Mouse (Mus musculus): Measurements from ENCODE around the gene Tbc1d20. TPM values are rescaled to one million over a fixed set of nuclear protein-coding genes. Genes with fewer than 3 reads are reported as not detected.
"Not testable (repeated sequence)": the region's sequence is repeated elsewhere in the genome, so short reads cannot be mapped to it uniquely, and the experiment has no call there.

The Tbc1d20 gene
- 10 to 100 TPM; 26.4 to 27.8 TPM for total RNA-seq (2021)
- long read RNA-seq, experiment 1, transcript Tbc1d20-201 (8 exons, 3,386 nt), result major isoform, 22 of 28 reads
- long read RNA-seq, experiment 1, partial matches to known transcripts, result 2 of 28 reads
- long read RNA-seq, experiment 1, other reads (novel, unspliced or antisense), result 4 of 28 reads
- long read RNA-seq, experiment 2, transcript Tbc1d20-201 (8 exons, 3,386 nt), result major isoform, 19 of 25 reads
- long read RNA-seq, experiment 2, partial matches to known transcripts, result 3 of 25 reads
- long read RNA-seq, experiment 2, other reads (novel, unspliced or antisense), result 3 of 25 reads

DNA sequence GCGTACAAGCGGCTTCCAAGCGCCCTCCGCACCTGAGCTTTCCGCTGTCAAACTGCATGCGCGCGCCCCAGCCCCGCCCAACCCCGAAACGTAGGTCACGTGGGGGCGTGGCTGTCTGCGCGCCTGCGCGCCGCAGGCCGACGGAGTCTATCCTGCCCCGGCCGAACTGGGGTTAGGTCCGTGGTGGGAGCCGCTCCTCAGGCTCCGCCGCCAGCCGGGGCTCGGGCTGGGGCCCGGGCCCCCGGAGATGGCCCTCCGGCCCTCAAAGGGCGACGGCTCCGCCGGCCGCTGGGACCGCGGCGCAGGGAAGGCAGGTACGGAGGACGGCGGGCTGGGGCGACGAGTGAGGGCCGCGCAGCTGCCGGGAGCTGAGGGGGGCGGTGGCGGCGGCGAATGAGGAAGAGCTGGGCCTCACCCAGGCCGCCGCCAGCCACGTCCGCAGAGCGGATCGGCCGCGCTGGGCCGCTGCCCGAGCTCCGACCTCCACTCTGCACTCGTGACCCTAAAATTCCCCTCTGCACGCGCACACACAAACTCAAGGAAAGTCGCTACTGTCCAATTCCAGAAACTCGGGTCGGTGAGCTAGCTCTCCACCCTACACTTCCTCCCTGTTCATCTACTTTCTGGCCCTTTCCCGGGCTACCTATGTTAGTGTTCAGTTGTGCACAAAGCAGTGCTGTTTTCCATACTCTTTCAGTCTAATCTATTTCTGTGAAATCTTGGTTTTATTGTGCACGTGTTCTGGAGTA, at the start of gene Tbc1d20:
TSS of gene Tbc1d20 (plus strand) at position 102 of the 749 bp plus-strand sequence.
- intact Hi-C loops (cut with DNase I), result loop anchor here (5.0 kb wide), 2 partner anchors 38 to 62 kb away; partner anchors contain the start of gene Rbck1
- DNase-seq, result peak; percentile 94
- H3K27ac ChIP-seq, result peak within 1 kb of the TSS; percentile 99

DNA sequence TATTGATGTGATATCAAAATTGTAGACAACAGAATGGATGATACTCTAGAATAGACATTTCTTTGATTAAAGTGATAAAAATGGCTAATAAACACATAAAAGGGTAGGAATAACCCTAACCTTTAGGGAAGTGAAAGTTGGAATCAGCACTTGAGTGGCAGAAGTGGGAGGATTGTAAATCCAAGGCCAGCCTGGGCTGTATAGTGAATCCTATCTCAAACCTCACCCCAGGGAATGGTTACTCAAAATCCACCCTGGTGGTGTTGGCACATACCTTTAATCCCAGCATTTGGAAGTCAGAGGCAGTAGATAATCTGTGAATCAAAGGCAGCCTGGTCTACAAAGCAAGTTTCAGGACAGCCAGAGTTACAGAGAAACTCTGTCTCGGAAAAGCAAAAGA, 46.4 kb upstream of the Tbc1d20 start:
- intact Hi-C loops (cut with DNase I), result no loop called here
- H3K4me3 ChIP-seq, result no peak overlapping the region
- TF ChIP-seq CTCF (IDR thresholded peaks at IDR 0.05), result no peak
- no peak for DNase-seq
- H3K27ac ChIP-seq, result no peak overlapping the region

More for the DNA sequence above, at the start of gene Tbc1d20:
- no peak for TF ChIP-seq CTCF (IDR thresholded peaks at IDR 0.05)
- H3K4me3 ChIP-seq, result peak within 1 kb of the TSS; percentile 99

DNA sequence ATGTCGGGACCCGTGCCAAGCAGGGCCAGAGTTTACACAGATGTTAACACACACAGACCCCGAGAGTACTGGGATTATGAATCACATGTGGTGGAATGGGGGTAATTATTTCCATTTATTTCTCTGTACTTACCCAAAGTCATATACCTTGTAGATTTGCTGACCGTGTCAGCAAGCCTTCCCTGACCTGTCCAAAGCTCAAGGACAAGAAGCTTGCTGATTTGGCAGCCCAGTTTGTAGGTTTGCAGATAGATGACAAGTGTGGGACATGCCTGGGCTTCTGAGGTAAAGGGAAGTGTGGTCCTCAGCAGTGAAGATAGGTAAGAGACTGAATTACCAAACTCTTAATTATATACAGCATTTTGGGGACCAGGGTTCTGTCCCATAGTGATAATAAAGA, 43.1 kb upstream of the Tbc1d20 start:
- intact Hi-C loops (cut with DNase I), result no loop called here
- Histone ChIP-seq H3K27ac (no peak overlapping the region), H3K4me3 (no peak overlapping the region)
- no peak for TF ChIP-seq CTCF (IDR thresholded peaks at IDR 0.05)
- DNase-seq, result no peak

DNA sequence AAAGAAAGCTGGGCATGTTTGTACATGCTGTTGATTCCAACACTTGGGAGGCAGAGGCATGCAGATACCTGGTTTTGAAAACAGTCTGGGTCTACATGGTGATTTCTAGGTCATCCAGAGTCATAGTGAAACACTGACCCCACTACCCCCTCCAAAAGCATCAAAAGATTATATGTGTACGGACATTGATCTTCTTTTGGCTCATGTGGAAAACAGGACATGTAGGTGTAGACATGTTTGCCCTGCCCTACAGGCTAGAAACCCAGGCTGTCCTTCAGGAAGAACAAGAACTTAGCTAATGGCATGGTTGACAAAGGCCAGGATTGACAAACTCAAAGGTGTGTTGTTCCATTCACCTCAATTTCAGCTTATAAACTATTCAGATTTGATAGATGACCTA, 33.9 kb upstream of the Tbc1d20 start:
- TF ChIP-seq CTCF (IDR thresholded peaks at IDR 0.05), result no peak
- no peak overlapping the region for H3K27ac ChIP-seq
- intact Hi-C loops (cut with DNase I), result no loop called here
- DNase-seq, result no peak
- no peak overlapping the region for H3K4me3 ChIP-seq

DNA sequence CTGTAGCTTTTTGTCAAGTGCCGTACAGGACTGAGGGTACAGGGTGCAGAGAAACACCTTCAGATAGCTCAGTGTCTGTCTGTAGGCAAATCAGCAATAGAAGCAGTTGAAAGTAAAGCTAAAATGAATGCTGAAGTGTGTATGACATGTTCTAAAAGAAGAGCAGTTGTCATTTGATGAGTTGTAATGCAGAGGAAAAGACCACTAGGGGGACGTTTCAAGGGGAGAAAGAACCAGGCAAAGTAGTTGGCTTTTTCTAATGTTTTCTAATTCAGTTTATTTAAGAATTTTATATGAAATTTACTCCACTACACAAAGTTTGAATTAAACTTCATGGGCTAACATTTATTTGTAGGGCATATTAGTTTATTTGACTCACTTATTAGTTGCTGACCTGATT, 20.0 kb upstream of the Tbc1d20 start:
- TF ChIP-seq CTCF (IDR thresholded peaks at IDR 0.05), result peak; percentile 34; the same call in 1 of the 2 replicates
- no peak overlapping the region for H3K27ac ChIP-seq
- no peak for DNase-seq
- intact Hi-C loops (cut with DNase I), result no loop called here
- H3K4me3 ChIP-seq, result no peak overlapping the region

DNA sequence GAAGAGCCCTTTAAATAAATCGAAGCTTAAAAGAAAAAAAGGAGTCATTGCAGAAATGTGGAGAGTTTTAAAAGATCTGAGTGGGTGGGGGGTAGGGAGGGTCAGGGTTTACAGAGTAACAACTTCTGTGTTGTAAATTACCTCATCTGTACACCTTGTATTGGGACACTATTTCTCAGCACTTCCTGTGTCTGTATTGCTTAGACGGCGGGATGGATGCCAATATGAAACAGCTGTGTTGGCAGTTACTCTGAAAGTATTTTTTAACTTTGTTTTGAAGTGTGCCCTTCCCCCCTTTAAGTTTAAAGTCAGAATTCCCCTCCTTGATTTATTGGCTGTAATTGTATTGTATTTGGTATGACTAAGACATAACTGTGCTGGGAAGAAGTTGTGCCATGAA, 12.2 kb upstream of the Tbc1d20 start:
- Histone ChIP-seq H3K4me3 (no peak overlapping the region), H3K27ac (no peak overlapping the region)
- DNase-seq, result no peak
- no peak for TF ChIP-seq CTCF (IDR thresholded peaks at IDR 0.05)
- intact Hi-C loops (cut with DNase I), result no loop called here

DNA sequence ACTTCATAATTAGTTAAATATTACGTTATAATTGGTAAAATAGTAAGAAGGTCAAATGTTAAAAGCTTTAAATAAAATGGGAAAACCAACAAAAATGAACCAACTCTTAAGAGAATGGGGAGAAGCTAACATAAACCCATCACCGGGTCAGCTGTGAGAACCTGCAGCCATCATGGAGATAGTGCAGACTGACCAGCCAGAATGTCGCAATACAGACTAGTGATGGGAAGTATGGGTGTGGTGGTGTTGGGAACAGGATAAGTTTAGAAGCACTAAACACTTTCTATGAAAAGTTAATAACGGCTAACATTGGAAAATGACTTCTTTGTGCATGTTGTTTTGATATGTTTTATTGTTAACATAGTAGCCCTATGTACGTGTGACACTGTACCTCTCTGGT, 6.1 kb upstream of the Tbc1d20 start:
- intact Hi-C loops (cut with DNase I), result no loop called here
- no peak for TF ChIP-seq CTCF (IDR thresholded peaks at IDR 0.05)
- no peak overlapping the region for H3K27ac ChIP-seq
- DNase-seq, result no peak
- no peak overlapping the region for H3K4me3 ChIP-seq

DNA sequence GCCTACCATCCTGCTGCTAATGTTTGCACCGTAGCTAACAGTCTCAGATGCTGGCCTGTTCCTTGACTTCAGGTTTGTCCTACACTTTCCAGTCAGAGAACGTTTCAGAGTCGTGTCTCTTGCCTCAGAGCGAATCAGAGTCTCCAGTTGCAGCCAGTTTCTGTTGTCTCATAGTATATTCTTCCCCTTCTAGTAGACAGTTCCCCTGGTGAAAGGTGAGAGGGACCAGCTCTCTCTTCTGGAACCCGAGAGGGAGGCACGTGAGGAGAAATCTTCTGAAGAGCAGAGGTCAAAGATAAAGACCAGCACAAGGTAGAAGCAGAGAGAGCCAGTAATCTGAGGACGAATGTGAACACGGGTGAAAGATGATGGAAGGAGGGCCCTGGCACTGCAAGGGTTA, 5.6 kb upstream of the Tbc1d20 start:
- H3K4me3 ChIP-seq, result no peak overlapping the region
- no peak overlapping the region for H3K27ac ChIP-seq
- intact Hi-C loops (cut with DNase I), result no loop called here
- TF ChIP-seq CTCF (IDR thresholded peaks at IDR 0.05), result no peak
- DNase-seq, result no peak

DNA sequence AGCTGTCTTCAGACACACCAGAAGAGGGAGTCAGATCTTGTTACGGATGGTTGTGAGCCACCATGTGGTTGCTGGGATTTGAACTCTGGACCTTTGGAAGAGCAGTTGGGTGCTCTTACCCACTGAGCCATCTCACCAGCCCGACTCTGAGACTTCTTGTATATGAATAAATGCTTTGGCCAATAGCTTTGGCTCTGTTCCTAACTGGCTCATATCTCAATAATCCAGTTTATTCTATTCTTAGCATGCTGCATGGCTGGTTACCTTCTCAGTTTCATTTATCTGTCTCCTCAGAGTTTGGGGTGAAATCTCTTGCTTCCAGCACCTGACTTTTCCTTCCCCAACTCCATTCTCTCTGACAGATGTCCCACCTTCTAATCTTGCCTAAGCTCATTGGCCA, 4.0 kb upstream of the Tbc1d20 start:
- H3K4me3 ChIP-seq, DNase-seq, H3K27ac ChIP-seq: not testable (repeated sequence)
- intact Hi-C loops (cut with DNase I), result loop anchor here (5.0 kb wide), 2 partner anchors 43 to 57 kb away; partner anchors contain the start of gene Rbck1

DNA sequence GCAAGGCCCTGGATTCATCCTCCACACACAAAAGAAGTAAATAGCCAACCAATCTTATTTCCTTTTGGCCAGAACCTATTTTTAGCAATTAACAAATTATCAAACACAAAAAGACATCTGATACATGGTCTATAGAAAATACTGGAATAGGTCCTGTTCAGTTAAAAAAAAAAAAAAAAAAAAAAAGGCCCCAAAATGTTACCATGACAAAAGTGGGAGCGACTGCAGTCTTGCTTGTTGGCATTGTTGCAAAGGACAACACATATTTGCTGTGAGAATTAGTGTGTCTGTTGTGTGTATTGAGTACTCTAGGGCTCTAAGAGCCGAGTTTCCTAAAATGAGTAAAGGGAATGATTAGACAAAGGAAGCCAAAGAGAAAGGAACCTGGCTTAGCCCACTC, 1.2 kb upstream of the Tbc1d20 start:
- H3K4me3 ChIP-seq, result no peak overlapping the region
- DNase-seq, result no peak
- intact Hi-C loops (cut with DNase I), result loop anchor here (5.0 kb wide), 2 partner anchors 40 to 60 kb away; partner anchors contain the start of gene Rbck1
- TF ChIP-seq CTCF (IDR thresholded peaks at IDR 0.05), result no peak
- no peak overlapping the region for H3K27ac ChIP-seq

DNA sequence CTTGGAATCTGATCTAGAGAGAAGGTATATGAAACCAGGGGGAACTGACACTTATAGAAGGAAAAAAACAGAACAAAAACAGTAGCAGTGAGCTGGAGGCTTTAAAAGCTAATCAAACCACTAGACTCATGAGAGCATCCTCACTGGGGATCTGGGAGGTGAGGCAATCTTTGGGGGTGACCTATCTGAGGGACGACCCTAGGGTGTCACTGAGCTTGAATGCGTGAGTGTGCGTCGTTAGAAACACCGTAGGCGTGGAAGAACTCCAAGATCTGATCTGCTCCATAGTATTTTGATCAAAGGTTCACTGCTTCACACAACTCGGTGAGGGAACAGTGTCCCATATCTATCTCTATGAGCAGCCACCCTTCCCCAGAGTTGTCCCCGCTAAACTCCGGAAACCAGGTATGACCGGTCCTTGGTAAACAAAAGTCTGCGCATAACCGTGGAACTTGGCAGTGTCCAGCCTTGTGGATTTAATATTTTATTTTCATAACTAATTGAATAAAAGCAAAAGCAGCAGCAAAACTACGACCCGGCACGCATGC, 375 bp upstream of the Tbc1d20 start:
- no peak for DNase-seq
- Histone ChIP-seq H3K4me3 (peak overlapping the region; percentile 99), H3K27ac (peak overlapping the region; percentile 99)
- no peak for TF ChIP-seq CTCF (IDR thresholded peaks at IDR 0.05)
- intact Hi-C loops (cut with DNase I), result loop anchor here (5.0 kb wide), 2 partner anchors 39 to 61 kb away; partner anchors contain the start of gene Rbck1

DNA sequence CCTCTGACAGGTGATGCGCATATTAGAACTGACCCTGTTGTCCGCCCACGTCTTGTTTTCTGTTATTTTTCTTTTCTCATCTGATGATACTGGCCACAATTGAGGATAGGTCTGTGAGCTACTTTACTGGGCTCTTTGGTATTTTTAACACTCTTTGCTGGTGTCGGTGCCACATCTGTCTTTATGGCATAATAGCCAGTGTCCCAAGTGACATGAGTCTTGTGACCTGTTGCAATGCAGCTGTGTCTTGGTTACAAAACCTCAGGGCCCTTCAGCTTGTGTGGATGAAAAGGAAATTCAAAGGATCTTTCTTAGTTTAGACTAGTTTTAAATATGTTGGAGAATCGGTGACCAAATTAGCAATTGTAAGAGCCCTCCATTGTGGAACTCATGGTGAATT, 913 bp downstream of the Tbc1d20 start:
- intact Hi-C loops (cut with DNase I), result loop anchor here (5.0 kb wide), 2 partner anchors 38 to 62 kb away; partner anchors contain the start of gene Rbck1
- Histone ChIP-seq H3K4me3 (peak overlapping the region; percentile 99), H3K27ac (peak overlapping the region; percentile 99)
- no peak for TF ChIP-seq CTCF (IDR thresholded peaks at IDR 0.05)
- peak; percentile 9 for DNase-seq

DNA sequence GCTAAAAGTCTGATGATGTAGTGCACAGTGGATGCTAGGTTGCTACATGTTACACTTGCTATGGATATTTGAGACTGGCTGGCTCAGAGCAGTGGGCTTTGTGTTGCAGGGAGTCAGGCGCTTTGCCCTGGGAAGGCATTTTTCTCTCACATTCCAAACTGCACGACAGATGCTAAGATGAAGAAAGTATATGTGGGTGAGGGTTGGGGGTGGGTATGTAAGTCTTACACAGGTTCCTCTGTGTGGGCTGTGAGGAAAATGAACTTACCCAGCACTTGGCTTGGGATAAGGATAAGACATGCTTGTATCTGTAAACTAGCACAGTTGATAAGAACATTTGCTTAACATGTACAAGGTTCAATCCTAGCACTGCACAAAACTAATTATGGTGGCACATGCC, 9.2 kb downstream of the Tbc1d20 start:
- intact Hi-C loops (cut with DNase I), result no loop called here
- no peak for DNase-seq
- no peak overlapping the region for H3K4me3 ChIP-seq
- no peak for TF ChIP-seq CTCF (IDR thresholded peaks at IDR 0.05)
- no peak overlapping the region for H3K27ac ChIP-seq
